ENCODE assay signal across 8 mouse cellular contexts in genomic region chr6:124966466-124967118, GRCm38 (mm10). TPM values are rescaled to one million over a fixed set of nuclear protein-coding genes. Genes with fewer than 3 reads are reported as not detected.
DNase-seq lines count a peak whose midpoint lies in the region; ATAC-seq lines count a peak whose summit lies in the region.

No protein-coding gene starts in this region.

- ATAC-seq in hindbrain, embryonic 16.5 days = no peak

- peak overlapping the region; percentile 58; the same call in 1 of the 2 replicates for H3K4me3 ChIP-seq in hindbrain, embryonic 16.5 days (ENCODE audit: low read length)
- peak overlapping the region; percentile 85 for H3K4me3 ChIP-seq in macrophage (ENCODE audit: inconsistent target)

- peak; percentile 20 to 69 for DNase-seq in adrenal gland, adult (ENCODE audit: inconsistent age in 2 of 2, low spot score in 1 of 2)
- no peak for DNase-seq in adrenal gland, adult 2 months
- peak; percentile 48 for DNase-seq in testis, postnatal 10 days (ENCODE audit: low spot score)
- no peak for DNase-seq in testis, postnatal 14 days (ENCODE audit: low spot score)
- DNase-seq in thymus, postnatal 10 days (ENCODE audit: low spot score in 2 of 2) = peak; percentile 4 to 32
- DNase-seq in left cerebral cortex, postnatal 4 days = no peak

- H3K79me2 ChIP-seq in macrophage (ENCODE audit: inconsistent target) = peaks cover 33% of the 10 kb centered on the region

- no peaks in the 10 kb centered on the region for H3K27me3 ChIP-seq in hindbrain, embryonic 16.5 days (replicated peaks; ENCODE audit: control insufficient read depth, insufficient read depth, low read length)

- intact Hi-C loops in left cerebral cortex, postnatal 4 days (cut with DNase I) = no loop called here

- H3K9me3 ChIP-seq in hindbrain, embryonic 16.5 days (ENCODE audit: control insufficient read depth, low read length) = no peaks in the 10 kb centered on the region

- H3K4me1 ChIP-seq in hindbrain, embryonic 16.5 days (ENCODE audit: control insufficient read depth, insufficient read depth, low read depth, low read length) = peaks cover 14% of the 10 kb centered on the region

- no peaks in the 10 kb centered on the region; the same call in 1 of the 2 replicates for H3K36me3 ChIP-seq in hindbrain, embryonic 16.5 days (ENCODE audit: control insufficient read depth, insufficient read depth, low read length)
- H3K36me3 ChIP-seq in macrophage (ENCODE audit: inconsistent target) = peaks cover 8% of the 10 kb centered on the region

- peak overlapping the region; percentile 96 for H3K4me2 ChIP-seq in hindbrain, embryonic 16.5 days (ENCODE audit: low read length)

- H3K27ac ChIP-seq in hindbrain, embryonic 16.5 days (ENCODE audit: low read depth, low read length) = no peak overlapping the region
- peak overlapping the region; percentile 95 for H3K27ac ChIP-seq in macrophage

- H3K9ac ChIP-seq in hindbrain, embryonic 16.5 days (ENCODE audit: low read depth, low read length) = no peak overlapping the region

- WGBS in hindbrain, embryonic 16.5 days = 97% methylated on average over 7 of the region's 7 CpGs
- WGBS in macrophage (ENCODE audit: missing documents) = 88% methylated on average over 6 of the region's 7 CpGs

RNA-seq across cellular contexts. Expression of gene Cops7a, which starts 1.3 kb away (rescaled TPM):
- total RNA-seq in adrenal gland, adult 2 months (2021) = 100 to 1,000 TPM; 128 to 152 TPM
- 220 and 384 TPM in 2 replicates for polyA plus RNA-seq in adrenal gland, adult 2 months (2012; rRNA removed)
- 107 TPM in 2 replicates for polyA plus RNA-seq in hindbrain, embryonic 16.5 days (2015; fragmentation: Nextera tagmentation; extraction: Ambion mirVana)
- total RNA-seq in macrophage (2018; cell fraction: chromatin; rRNA removed) = 100 to 1,000 TPM in 1 of 26 experiments, 10 to 100 TPM in 25; 24.7 to 101 (median 50.8) TPM
- 10 to 100 TPM; 33.2 to 68.8 (median 54.0) TPM for total RNA-seq in macrophage (2018; cell fraction: cytosol; rRNA removed)
- 100 to 1,000 TPM in 2 of 26 experiments, 10 to 100 TPM in 24; 30.0 to 119 (median 56.0) TPM for total RNA-seq in macrophage (2018; cell fraction: nucleus; rRNA removed)
- 42.8 to 68.7 TPM (median 51.4 TPM) in 3 replicates for polyA plus RNA-seq in macrophage (2018)
- total RNA-seq in left cerebral cortex, postnatal 4 days (2021) = 10 to 100 TPM; 67.8 to 72.6 TPM

RNA-seq across cellular contexts. Expression of gene Pianp, which starts 29.9 kb away (rescaled TPM):
- 1 to 10 TPM in 1 of 2 experiments, under 1 TPM in 1; 0.89 to 2.0 TPM for total RNA-seq in adrenal gland, adult 2 months (2021)
- 4.2 and 9.0 TPM in 2 replicates for polyA plus RNA-seq in adrenal gland, adult 2 months (2012; rRNA removed)
- polyA plus RNA-seq in hindbrain, embryonic 16.5 days (2015; fragmentation: Nextera tagmentation; extraction: Ambion mirVana) = 67.4 and 77.9 TPM in 2 replicates
- total RNA-seq in macrophage (2018; cell fraction: chromatin; rRNA removed) = 10 to 100 TPM in 1 of 26 experiments, 1 to 10 TPM in 21, under 1 TPM in 2, not detected in 2; 0.51 to 10.7 (median 2.5) TPM
- 10 to 100 TPM in 13 of 26 experiments, 1 to 10 TPM in 13; 4.8 to 26.1 (median 11.3) TPM for total RNA-seq in macrophage (2018; cell fraction: cytosol; rRNA removed)
- 10 to 100 TPM in 5 of 26 experiments, 1 to 10 TPM in 21; 3.2 to 16.6 (median 6.5) TPM for total RNA-seq in macrophage (2018; cell fraction: nucleus; rRNA removed)
- polyA plus RNA-seq in macrophage (2018) = 10.8 to 32.4 TPM (median 17.5 TPM) in 3 replicates
- total RNA-seq in left cerebral cortex, postnatal 4 days (2021) = 10 to 100 TPM; 89.1 to 97.3 TPM

RNA-seq across cellular contexts. Expression of gene Mlf2, which starts 35.4 kb away (rescaled TPM):
- 100 to 1,000 TPM; 269 to 320 TPM for total RNA-seq in adrenal gland, adult 2 months (2021)
- polyA plus RNA-seq in adrenal gland, adult 2 months (2012; rRNA removed) = 390 and 451 TPM in 2 replicates
- 574 and 587 TPM in 2 replicates for polyA plus RNA-seq in hindbrain, embryonic 16.5 days (2015; fragmentation: Nextera tagmentation; extraction: Ambion mirVana)
- total RNA-seq in macrophage (2018; cell fraction: chromatin; rRNA removed) = 100 to 1,000 TPM in 3 of 26 experiments, 10 to 100 TPM in 23; 17.4 to 116 (median 64.8) TPM
- total RNA-seq in macrophage (2018; cell fraction: cytosol; rRNA removed) = 100 to 1,000 TPM; 202 to 285 (median 260) TPM
- total RNA-seq in macrophage (2018; cell fraction: nucleus; rRNA removed) = 100 to 1,000 TPM in 15 of 26 experiments, 10 to 100 TPM in 11; 48.2 to 153 (median 112) TPM
- 179 to 203 TPM (median 199 TPM) in 3 replicates for polyA plus RNA-seq in macrophage (2018)
- total RNA-seq in left cerebral cortex, postnatal 4 days (2021) = 100 to 1,000 TPM; 467 to 469 TPM

RNA-seq across cellular contexts. Expression of gene Zfp384, which starts 42.4 kb away (rescaled TPM):
- total RNA-seq in adrenal gland, adult 2 months (2021) = 10 to 100 TPM; 38.5 to 56.9 TPM
- polyA plus RNA-seq in adrenal gland, adult 2 months (2012; rRNA removed) = 70.6 and 98.2 TPM in 2 replicates
- polyA plus RNA-seq in hindbrain, embryonic 16.5 days (2015; fragmentation: Nextera tagmentation; extraction: Ambion mirVana) = 11.6 and 15.2 TPM in 2 replicates
- total RNA-seq in macrophage (2018; cell fraction: chromatin; rRNA removed) = 100 to 1,000 TPM; 105 to 210 (median 160) TPM
- 10 to 100 TPM; 25.5 to 46.2 (median 36.9) TPM for total RNA-seq in macrophage (2018; cell fraction: cytosol; rRNA removed)
- 100 to 1,000 TPM in 24 of 26 experiments, 10 to 100 TPM in 2; 83.3 to 158 (median 128) TPM for total RNA-seq in macrophage (2018; cell fraction: nucleus; rRNA removed)
- polyA plus RNA-seq in macrophage (2018) = 35.4 to 57.8 TPM (median 41.9 TPM) in 3 replicates
- total RNA-seq in left cerebral cortex, postnatal 4 days (2021) = 10 to 100 TPM; 51.8 to 56.1 TPM

RNA-seq across cellular contexts. Expression of gene Ptms, which starts 46.7 kb away (rescaled TPM):
- 100 to 1,000 TPM; 828 to 858 TPM for total RNA-seq in adrenal gland, adult 2 months (2021)
- 2,208 and 2,873 TPM in 2 replicates for polyA plus RNA-seq in adrenal gland, adult 2 months (2012; rRNA removed)
- polyA plus RNA-seq in hindbrain, embryonic 16.5 days (2015; fragmentation: Nextera tagmentation; extraction: Ambion mirVana) = 609 and 678 TPM in 2 replicates
- total RNA-seq in macrophage (2018; cell fraction: chromatin; rRNA removed) = 100 to 1,000 TPM in 24 of 26 experiments, 10 to 100 TPM in 2; 64.6 to 536 (median 324) TPM
- total RNA-seq in macrophage (2018; cell fraction: cytosol; rRNA removed) = 1,000 to 10,000 TPM; 1,151 to 2,439 (median 1,695) TPM
- 1,000 to 10,000 TPM in 7 of 26 experiments, 100 to 1,000 TPM in 19; 360 to 1,431 (median 727) TPM for total RNA-seq in macrophage (2018; cell fraction: nucleus; rRNA removed)
- polyA plus RNA-seq in macrophage (2018) = 540 to 1,227 TPM (median 1,212 TPM) in 3 replicates
- 1,000 to 10,000 TPM; 1,603 to 1,633 TPM for total RNA-seq in left cerebral cortex, postnatal 4 days (2021)

Comparison
In these comparisons a context has a peak if more than half of its experiments do, and no peak if none do; other contexts are left out.
1. DNase-seq: peak in adrenal gland, adult (2 of 2), testis, postnatal 10 days (single experiment) and thymus, postnatal 10 days (2 of 2); none in adrenal gland, adult 2 months (single experiment), testis, postnatal 14 days (single experiment) and left cerebral cortex, postnatal 4 days (single experiment).